Mouse (Mus musculus): ENCODE measurements around the gene Ncoa1. TPM values are rescaled to one million over a fixed set of nuclear protein-coding genes. Genes with fewer than 3 reads are reported as not detected.

Ncoa1 gene
- total and polyA plus RNA-seq, 3 experiments = 36.0 to 65.0 (median 45.0) TPM

DNA sequence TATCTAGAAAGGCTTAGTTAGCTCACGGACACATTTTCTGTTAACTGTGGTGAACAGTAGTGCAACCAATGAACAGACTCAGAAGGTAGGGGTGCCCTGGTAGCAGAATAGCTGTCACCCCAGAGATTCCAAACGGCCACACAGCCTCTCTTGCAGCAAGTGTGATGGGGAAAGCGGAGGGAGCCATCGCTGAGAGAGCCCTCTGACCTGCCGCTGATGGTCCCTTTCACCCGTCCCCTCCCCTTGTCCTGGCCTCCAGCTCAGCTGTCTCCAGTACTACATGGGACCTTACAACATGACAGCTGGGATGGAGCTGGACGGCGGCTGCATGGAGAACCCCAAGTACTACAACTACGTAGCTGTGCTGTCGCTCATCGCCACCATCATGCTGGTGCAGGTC is 270.9 kb downstream of the Ncoa1 start:
- no peaks in the 10 kb centered on the region for H3K27me3 ChIP-seq (ENCODE audit: control insufficient read depth in 1 of 2, insufficient read depth in 2 of 2, low read length in 2 of 2)
- H3K79me2 ChIP-seq (ENCODE audit: control insufficient read depth, insufficient read depth, low read length, poor library complexity) = no peaks in the 10 kb centered on the region
- H3K9me3 ChIP-seq (replicated peaks; ENCODE audit: insufficient read depth, low read length) = no peaks in the 10 kb centered on the region
- TF ChIP-seq CTCF (IDR thresholded peaks at IDR 0.05 in 2 of 3, conservative IDR thresholded peaks at IDR 0.05 in 1 of 3; ENCODE audit: control insufficient read depth in 1 of 3, insufficient read depth in 1 of 3, low read depth in 2 of 3, low read length in 3 of 3, poor library complexity in 1 of 3, severe bottlenecking in 1 of 3) = no peak
- TF ChIP-seq BHLHE40 (IDR thresholded peaks at IDR 0.05; ENCODE audit: borderline replicate concordance, low read depth, low read length) = no peak
- TF ChIP-seq RAD21 (IDR thresholded peaks at IDR 0.05; ENCODE audit: low read depth, low read length) = no peak
- TF ChIP-seq USF1 (IDR thresholded peaks at IDR 0.05; ENCODE audit: low read depth, low read length) = no peak
- no peak overlapping the region for H3K9ac ChIP-seq (ENCODE audit: control insufficient read depth, low read depth, low read length, poor library complexity, severe bottlenecking)
- no peak for DNase-seq (ENCODE audit: low read depth, low spot score)
- H3K4me3 ChIP-seq (ENCODE audit: control insufficient read depth in 1 of 2, insufficient read depth in 1 of 2, low read depth in 2 of 2, low read length in 2 of 2) = no peak overlapping the region
- peaks cover 2% of the 10 kb centered on the region in 2 experiments; a peak in 2 of 4 replicates for H3K36me3 ChIP-seq (ENCODE audit: control insufficient read depth in 1 of 2, insufficient read depth in 2 of 2, low read length in 2 of 2)
- H3K4me1 ChIP-seq (ENCODE audit: control insufficient read depth in 1 of 2, insufficient read depth in 2 of 2, low read length in 2 of 2) = peaks cover 0 to 2% of the 10 kb centered on the region in 2 experiments; a peak in 1 of 4 replicates
- H3K27ac ChIP-seq (ENCODE audit: control insufficient read depth, low read depth, low read length) = no peak overlapping the region

GRCm38 (mm10) chr12:4202206-4202605 is 274.8 kb downstream of the Ncoa1 start:
- no peaks in the 10 kb centered on the region for H3K4me1 ChIP-seq (ENCODE audit: control insufficient read depth in 1 of 2, insufficient read depth in 2 of 2, low read length in 2 of 2)
- no peaks in the 10 kb centered on the region for H3K27me3 ChIP-seq (ENCODE audit: control insufficient read depth in 1 of 2, insufficient read depth in 2 of 2, low read length in 2 of 2)
- H3K36me3 ChIP-seq (ENCODE audit: control insufficient read depth in 1 of 2, insufficient read depth in 2 of 2, low read length in 2 of 2) = no peaks in the 10 kb centered on the region
- TF ChIP-seq TAL1 (IDR thresholded peaks at IDR 0.05; ENCODE audit: low read length) = no peak
- no peak for TF ChIP-seq MAFK (IDR thresholded peaks at IDR 0.05; ENCODE audit: borderline replicate concordance, low read depth, low read length)
- TF ChIP-seq TBP (IDR thresholded peaks at IDR 0.05; ENCODE audit: low read depth, low read length) = no peak
- TF ChIP-seq SMC3 (IDR thresholded peaks at IDR 0.05; ENCODE audit: low read depth, low read length) = no peak
- TF ChIP-seq ZKSCAN1 (IDR thresholded peaks at IDR 0.05; ENCODE audit: low read depth, low read length) = no peak
- no peak for TF ChIP-seq MXI1 (IDR thresholded peaks at IDR 0.05; ENCODE audit: low read depth, low read length)
- no peak for TF ChIP-seq POLR2AphosphoS5 (IDR thresholded peaks at IDR 0.05; ENCODE audit: borderline replicate concordance, low read depth, low read length)
- TF ChIP-seq POLR2AphosphoS2 (IDR thresholded peaks at IDR 0.05; ENCODE audit: low read length) = no peak
- no peak for TF ChIP-seq SIN3A (IDR thresholded peaks at IDR 0.05; ENCODE audit: low read length)
- TF ChIP-seq USF2 (IDR thresholded peaks at IDR 0.05; ENCODE audit: borderline replicate concordance in 1 of 2, insufficient read depth in 1 of 2, low read depth in 1 of 2, low read length in 2 of 2) = no peak
- no peak for TF ChIP-seq HCFC1 (IDR thresholded peaks at IDR 0.05; ENCODE audit: low read depth, low read length)
- TF ChIP-seq UBTF (IDR thresholded peaks at IDR 0.05; ENCODE audit: borderline replicate concordance, insufficient read depth, low read depth, low read length) = no peak
- TF ChIP-seq ZNF384 (IDR thresholded peaks at IDR 0.05; ENCODE audit: low read depth, low read length) = no peak
- TF ChIP-seq GATA1 (IDR thresholded peaks at IDR 0.05; ENCODE audit: low read depth, low read length) = no peak
- no peak for TF ChIP-seq MEF2A (IDR thresholded peaks at IDR 0.05; ENCODE audit: extremely low read depth, insufficient replicate concordance, low read depth, low read length, poor library complexity, severe bottlenecking)
- TF ChIP-seq TCF12 (IDR thresholded peaks at IDR 0.05; ENCODE audit: low read depth, low read length) = no peak
- no peak for TF ChIP-seq MAZ (IDR thresholded peaks at IDR 0.05; ENCODE audit: low read depth, low read length)
- no peak for TF ChIP-seq E2F4 (IDR thresholded peaks at IDR 0.05; ENCODE audit: borderline replicate concordance, low read depth, low read length)
- no peaks in the 10 kb centered on the region for H3K79me2 ChIP-seq (ENCODE audit: control insufficient read depth, insufficient read depth, low read length, poor library complexity)
- no peak for DNase-seq (ENCODE audit: low read depth, low spot score)
- no peaks in the 10 kb centered on the region for H3K9me3 ChIP-seq (replicated peaks; ENCODE audit: insufficient read depth, low read length)
- no peak overlapping the region for H3K9ac ChIP-seq (ENCODE audit: control insufficient read depth, low read depth, low read length, poor library complexity, severe bottlenecking)
- H3K4me3 ChIP-seq (ENCODE audit: control insufficient read depth in 1 of 2, insufficient read depth in 1 of 2, low read depth in 2 of 2, low read length in 2 of 2) = no peak overlapping the region
- H3K27ac ChIP-seq (ENCODE audit: control insufficient read depth, low read depth, low read length) = no peak overlapping the region

Data from MEL (cell line).